Mouse (Mus musculus) lung, postnatal 0 days (tissue): ENCODE data around the gene Cox17. TPM values are rescaled to one million over a fixed set of nuclear protein-coding genes. Genes with fewer than 3 reads are reported as not detected.
A peak's percentile ranks its signal among the peaks of the same experiment; 100 is the strongest.

Source experiments
- ATAC-seq: fragments of 200-750 bp; cut with Nextera tagmentation; 2 replicates; pipeline ENCODE4 v1.8.0; 2017; ENCODE audit warnings: moderate library complexity
- DNase-seq: peaks from one replicate; pipeline ENCODE4 v3.0.0-alpha.2; 2016; ENCODE audit warnings: low spot score
- H3K27ac ChIP-seq: fragments of 300-500 bp; sonication (generic); 2 replicates; pipeline ENCODE4 v1.5.1; 2014; ENCODE audit warnings: antibody characterized with exemption, mild to moderate bottlenecking, low read length, mixed read lengths
- H3K27me3 ChIP-seq: fragments of 300-500 bp; sonication (generic); replicated peaks from 2 replicates; pipeline ENCODE4 v1.6.1; 2014; ENCODE audit warnings: low read length, mixed read lengths; ENCODE audit not compliant: insufficient read depth
- H3K36me3 ChIP-seq: fragments of 300-500 bp; sonication (generic); 2 replicates; pipeline ENCODE4 v1.6.1; 2014; ENCODE audit warnings: low read length, mixed read lengths; ENCODE audit not compliant: insufficient read depth
- H3K4me1 ChIP-seq: fragments of 300-500 bp; sonication (generic); 2 replicates; pipeline ENCODE4 v1.6.1; 2014; ENCODE audit warnings: antibody characterized with exemption, low read depth, low read length, mixed read lengths; ENCODE audit not compliant: insufficient read depth
- H3K4me2 ChIP-seq: fragments of 300-500 bp; sonication (generic); replicated peaks from 2 replicates; pipeline ENCODE4 v1.6.1; 2014; ENCODE audit warnings: low read depth, mild to moderate bottlenecking, low read length, moderate library complexity, mixed read lengths
- H3K4me3 ChIP-seq: fragments of 300-500 bp; sonication (generic); 2 replicates; pipeline ENCODE4 v1.5.1; 2014; ENCODE audit warnings: low read depth, low read length
- H3K9ac ChIP-seq: fragments of 300-500 bp; sonication (generic); replicated peaks from 2 replicates; pipeline ENCODE4 v1.6.1; 2014; ENCODE audit warnings: low read depth, mild to moderate bottlenecking
- H3K9me3 ChIP-seq: fragments of 300-500 bp; sonication (generic); 2 replicates; pipeline ENCODE4 v1.6.1; 2016; ENCODE audit warnings: low read length, mixed read lengths
- CTCF ChIP-seq: IDR thresholded peaks from 2 replicates; pipeline ENCODE4 v1.5.1; 2016; ENCODE audit warnings: antibody characterized with exemption, mild to moderate bottlenecking
- EP300 ChIP-seq: IDR thresholded peaks from 2 replicates; pipeline ENCODE4 v1.6.1; 2016; ENCODE audit warnings: antibody characterized with exemption, mild to moderate bottlenecking, control low read depth
- WGBS: fragments of 180-500 bp; shearing (Covaris S2); extraction: QIAGEN DNeasy Blood & Tissue Kit; methylation state at CpG from one replicate; pipeline ENCODE4 v1.1.7; 2014; 5-methylcytosine and 5-hydroxymethylcytosine counted together
- polyA plus RNA-seq: library from polyadenylated mRNA; unstranded; fragments of >200 nt; fragmentation: Nextera tagmentation; extraction: Ambion mirVana; gene quantifications from 2 replicates; pipeline ENCODE4 v1.2.1, GENCODE M21; 2015

The Cox17 gene
- polyA plus RNA-seq, 1 experiment from 2014 or later = 205 TPM

- no peak overlapping the region for H3K9ac ChIP-seq
- H3K9me3 ChIP-seq = no peaks in the 10 kb centered on the region
- no peak overlapping the region for H3K27ac ChIP-seq
- WGBS = 50% methylated on average over 7 of the region's 7 CpGs
- H3K4me3 ChIP-seq = no peak overlapping the region
- H3K4me2 ChIP-seq = no peak overlapping the region
- ATAC-seq (no peak), DNase-seq (no peak)
- H3K36me3 ChIP-seq = no peaks in the 10 kb centered on the region
- no peak for TF ChIP-seq EP300
- TF ChIP-seq CTCF = no peak
- no peaks in the 10 kb centered on the region for H3K27me3 ChIP-seq
- H3K4me1 ChIP-seq = no peaks in the 10 kb centered on the region
Measured at GRCm38 (mm10) chr16:38307651-38308050, 39.1 kb upstream of the Cox17 start.

- H3K27me3 ChIP-seq = no peaks in the 10 kb centered on the region
- no peak overlapping the region for H3K9ac ChIP-seq
- WGBS = 88% methylated on average over 11 of the region's 11 CpGs
- no peaks in the 10 kb centered on the region for H3K9me3 ChIP-seq
- no peak overlapping the region for H3K27ac ChIP-seq
- DNase-seq (no peak), ATAC-seq (no peak)
- H3K36me3 ChIP-seq = no peaks in the 10 kb centered on the region
- H3K4me1 ChIP-seq = no peaks in the 10 kb centered on the region
- no peak overlapping the region for H3K4me2 ChIP-seq
- TF ChIP-seq EP300 (no peak), CTCF (no peak)
- no peak overlapping the region for H3K4me3 ChIP-seq
Measured at GRCm38 (mm10) chr16:38308195-38308594, 38.6 kb upstream of the Cox17 start.

- DNase-seq = no peak
- H3K27ac ChIP-seq = no peak overlapping the region
- WGBS = 68% methylated on average over 9 of the region's 9 CpGs
- no peaks in the 10 kb centered on the region for H3K4me1 ChIP-seq
- H3K9ac ChIP-seq = no peak overlapping the region
- TF ChIP-seq CTCF (no peak), EP300 (no peak)
- no peak for ATAC-seq
- no peak overlapping the region for H3K4me3 ChIP-seq
- no peaks in the 10 kb centered on the region for H3K36me3 ChIP-seq
- H3K27me3 ChIP-seq = no peaks in the 10 kb centered on the region
- no peak overlapping the region for H3K4me2 ChIP-seq
- no peaks in the 10 kb centered on the region for H3K9me3 ChIP-seq
Measured at GRCm38 (mm10) chr16:38318492-38318891, 28.3 kb upstream of the Cox17 start.

GRCm38 (mm10) chr16:38319087-38319486 lies 27.7 kb upstream of the Cox17 start:
- no peak overlapping the region for H3K27ac ChIP-seq
- H3K9ac ChIP-seq = no peak overlapping the region
- ATAC-seq = no peak
- H3K4me2 ChIP-seq = no peak overlapping the region
- TF ChIP-seq CTCF (no peak), EP300 (no peak)
- H3K9me3 ChIP-seq = no peaks in the 10 kb centered on the region
- no peaks in the 10 kb centered on the region for H3K36me3 ChIP-seq
- WGBS = 89% methylated on average over 4 of the region's 4 CpGs
- DNase-seq = no peak
- no peak overlapping the region for H3K4me3 ChIP-seq
- H3K27me3 ChIP-seq = no peaks in the 10 kb centered on the region
- no peaks in the 10 kb centered on the region for H3K4me1 ChIP-seq

GRCm38 (mm10) chr16:38321452-38321935 lies 25.3 kb upstream of the Cox17 start:
- Histone ChIP-seq H3K36me3 (no peaks in the 10 kb centered on the region), H3K27me3 (no peaks in the 10 kb centered on the region), H3K27ac (no peak overlapping the region), H3K9ac (no peak overlapping the region), H3K4me3 (no peak overlapping the region), H3K4me1 (no peaks in the 10 kb centered on the region), H3K4me2 (no peak overlapping the region), H3K9me3 (no peaks in the 10 kb centered on the region)
- 35% methylated on average over 17 of the region's 17 CpGs for whole genome bisulfite sequencing
- DNase-seq = peak; percentile 67
- TF ChIP-seq EP300 (no peak), CTCF (peak; percentile 74)
- 0 out of 2 replicates have a peak, but pooled peaks have one; percentile 35 for ATAC-seq

- H3K27ac ChIP-seq = no peak overlapping the region
- no peak for ATAC-seq
- no peak overlapping the region for H3K4me2 ChIP-seq
- H3K4me3 ChIP-seq = no peak overlapping the region
- no peak overlapping the region for H3K9ac ChIP-seq
- WGBS = 88% methylated on average over 15 of the region's 15 CpGs
- no peaks in the 10 kb centered on the region for H3K9me3 ChIP-seq
- DNase-seq = no peak
- H3K27me3 ChIP-seq = no peaks in the 10 kb centered on the region
- no peaks in the 10 kb centered on the region for H3K36me3 ChIP-seq
- no peaks in the 10 kb centered on the region for H3K4me1 ChIP-seq
- TF ChIP-seq CTCF = no peak
- no peak for TF ChIP-seq EP300
Measured at GRCm38 (mm10) chr16:38324311-38324710, 22.5 kb upstream of the Cox17 start.
